In genomic region chr17:82664352-82664751, GRCm38 (mm10) we compare ENCODE assay signal across 22 mouse cellular contexts.
DNase-seq lines count a peak whose midpoint lies in the region; ATAC-seq and TF ChIP-seq lines count a peak whose summit lies in the region.
"Had no signal": no experiment of that assay in that cellular context is flagged by ENCODE, and none has a peak within 500 bp of the region (broad histone marks: within the 10 kb centered on the region; RNA-seq: fewer than 3 reads in every experiment).

No protein-coding gene starts in this region.

- H3K9ac ChIP-seq in embryonic facial prominence, embryonic 14.5 days (ENCODE audit: low read depth, low read length) = no peak overlapping the region
- no peak overlapping the region for H3K9ac ChIP-seq in MEL (ENCODE audit: control insufficient read depth, low read depth, low read length, poor library complexity, severe bottlenecking)
- H3K9ac ChIP-seq: embryonic facial prominence, embryonic 13.5 days; forebrain, embryonic 12.5 days had no signal

- no peak overlapping the region for H3K27ac ChIP-seq in embryonic facial prominence, embryonic 14.5 days (replicated peaks; ENCODE audit: low read depth, low read length)
- H3K27ac ChIP-seq in embryonic facial prominence, embryonic 10.5 days (replicated peaks) = no peak overlapping the region
- no peak overlapping the region for H3K27ac ChIP-seq in MEL (ENCODE audit: control insufficient read depth, low read depth, low read length)
- H3K27ac ChIP-seq: embryonic facial prominence, embryonic 13.5 days; forebrain, embryonic 10.5 days; forebrain, embryonic 12.5 days had no signal

- no peaks in the 10 kb centered on the region for H3K9me3 ChIP-seq in embryonic facial prominence, embryonic 14.5 days (ENCODE audit: control insufficient read depth, low read length)
- H3K9me3 ChIP-seq in embryonic facial prominence, embryonic 10.5 days = no peaks in the 10 kb centered on the region
- H3K9me3 ChIP-seq in MEL (replicated peaks; ENCODE audit: insufficient read depth, low read length) = no peaks in the 10 kb centered on the region
- H3K9me3 ChIP-seq: embryonic facial prominence, embryonic 13.5 days; forebrain, embryonic 10.5 days; forebrain, embryonic 12.5 days had no signal

- no peak overlapping the region for H3K4me3 ChIP-seq in embryonic facial prominence, embryonic 14.5 days (ENCODE audit: low read depth, low read length)
- no peak overlapping the region for H3K4me3 ChIP-seq in embryonic facial prominence, embryonic 10.5 days
- H3K4me3 ChIP-seq in MEL (ENCODE audit: control insufficient read depth in 1 of 2, insufficient read depth in 1 of 2, low read depth in 2 of 2, low read length in 2 of 2) = no peak overlapping the region
- H3K4me3 ChIP-seq: embryonic facial prominence, embryonic 13.5 days; forebrain, embryonic 10.5 days; forebrain, embryonic 12.5 days had no signal

- no peak for TF ChIP-seq CTCF in MEL (IDR thresholded peaks at IDR 0.05 in 2 of 3, conservative IDR thresholded peaks at IDR 0.05 in 1 of 3; ENCODE audit: control insufficient read depth in 1 of 3, insufficient read depth in 1 of 3, low read depth in 2 of 3, low read length in 3 of 3, poor library complexity in 1 of 3, severe bottlenecking in 1 of 3)

- no peaks in the 10 kb centered on the region for H3K4me1 ChIP-seq in embryonic facial prominence, embryonic 14.5 days (ENCODE audit: control insufficient read depth, insufficient read depth, low read length)
- no peaks in the 10 kb centered on the region for H3K4me1 ChIP-seq in embryonic facial prominence, embryonic 10.5 days
- no peaks in the 10 kb centered on the region for H3K4me1 ChIP-seq in MEL (ENCODE audit: control insufficient read depth in 1 of 2, insufficient read depth in 2 of 2, low read length in 2 of 2)
- H3K4me1 ChIP-seq: embryonic facial prominence, embryonic 13.5 days; forebrain, embryonic 10.5 days; forebrain, embryonic 12.5 days had no signal

- no peak overlapping the region for H3K4me2 ChIP-seq in embryonic facial prominence, embryonic 14.5 days (ENCODE audit: low read depth, low read length)
- H3K4me2 ChIP-seq: embryonic facial prominence, embryonic 13.5 days; forebrain, embryonic 12.5 days had no signal

- H3K36me3 ChIP-seq in embryonic facial prominence, embryonic 14.5 days (ENCODE audit: control insufficient read depth, insufficient read depth, low read length) = no peaks in the 10 kb centered on the region
- no peaks in the 10 kb centered on the region for H3K36me3 ChIP-seq in embryonic facial prominence, embryonic 10.5 days (replicated peaks)
- no peaks in the 10 kb centered on the region for H3K36me3 ChIP-seq in MEL (ENCODE audit: control insufficient read depth in 1 of 2, insufficient read depth in 2 of 2, low read length in 2 of 2)
- H3K36me3 ChIP-seq: embryonic facial prominence, embryonic 13.5 days; forebrain, embryonic 10.5 days; forebrain, embryonic 12.5 days; G1E had no signal

- no peak for ATAC-seq in embryonic facial prominence, embryonic 14.5 days (ENCODE audit: low read depth)
- ATAC-seq in erythroid progenitor cell, adult 5-6 weeks (replicated peaks; ENCODE audit: low FRiP score, poor library complexity, severe bottlenecking) = no peak
- ATAC-seq: activated CD4-positive, CD25-positive, alpha-beta regulatory T cell, adult 4 months; CD4-positive, CD25-positive, alpha-beta regulatory T cell, adult 4 months; forebrain, embryonic 14.5 days; forebrain, embryonic 16.5 days; Patski had no signal

- TF ChIP-seq EP300 in MEL (IDR thresholded peaks at IDR 0.05; ENCODE audit: low read depth in 1 of 2, low read length in 2 of 2) = no peak

- H3K27me3 ChIP-seq in embryonic facial prominence, embryonic 14.5 days (replicated peaks; ENCODE audit: control insufficient read depth, insufficient read depth, low read length) = no peaks in the 10 kb centered on the region; the same call in 1 of the 2 replicates
- H3K27me3 ChIP-seq in embryonic facial prominence, embryonic 10.5 days (replicated peaks; ENCODE audit: low read depth, poor library complexity, severe bottlenecking) = no peaks in the 10 kb centered on the region
- no peaks in the 10 kb centered on the region for H3K27me3 ChIP-seq in MEL (ENCODE audit: control insufficient read depth in 1 of 2, insufficient read depth in 2 of 2, low read length in 2 of 2)
- H3K27me3 ChIP-seq: forebrain, embryonic 12.5 days had no signal

- no peak for TF ChIP-seq RAD21 in MEL (IDR thresholded peaks at IDR 0.05; ENCODE audit: low read depth, low read length)

- H3K79me2 ChIP-seq in MEL (ENCODE audit: control insufficient read depth, insufficient read depth, low read length, poor library complexity) = no peaks in the 10 kb centered on the region

- DNase-seq in embryonic facial prominence, embryonic 14.5 days (ENCODE audit: low spot score) = peak; percentile 1
- no peak for DNase-seq in embryonic facial prominence, embryonic 10.5 days (ENCODE audit: low spot score)
- DNase-seq in MEL (ENCODE audit: low read depth, low spot score) = no peak
- DNase-seq in adrenal gland, postnatal 25 days = no peak
- DNase-seq: adrenal gland, adult 8-10 months; adrenal gland, postnatal 14 days; B cell, adult 2 months; cerebellum, adult 11 months; cerebellum, adult 18-20 months; cerebellum, adult 8-10 months; cerebellum, adult 9-11 months; cerebellum, postnatal 14 days had no signal

- 71% methylated on average over 6 of the region's 6 CpGs for WGBS in embryonic facial prominence, embryonic 14.5 days
- WGBS in embryonic facial prominence, embryonic 10.5 days = 91% methylated on average over 6 of the region's 6 CpGs

- TF ChIP-seq POLR2A in MEL (IDR thresholded peaks at IDR 0.05; ENCODE audit: control insufficient read depth in 1 of 2, insufficient read depth in 1 of 2, low read depth in 1 of 2, low read length in 2 of 2, poor library complexity in 1 of 2) = no peak

TF ChIP-seq in MEL, 35 proteins besides CTCF, POLR2A, EP300 and RAD21:
- TF ChIP-seq E2F4 (IDR thresholded peaks at IDR 0.05; ENCODE audit: borderline replicate concordance, low read depth, low read length) (no peak), MAFK (IDR thresholded peaks at IDR 0.05; ENCODE audit: borderline replicate concordance, low read depth, low read length) (peak; percentile 42; the same call in 1 of the 2 replicates), ZKSCAN1 (IDR thresholded peaks at IDR 0.05; ENCODE audit: low read depth, low read length) (no peak), MEF2A (IDR thresholded peaks at IDR 0.05; ENCODE audit: extremely low read depth, insufficient replicate concordance, low read depth, low read length, poor library complexity, severe bottlenecking) (no peak)
